Mouse (Mus musculus) cortical plate, adult 2 months (tissue): ENCODE results near the gene Prcp.

Experiments
- CTCF ChIP-seq: fragments of 200-500 bp; IDR thresholded peaks from 2 replicates; pipeline ENCODE4 v1.5.1; 2011; ENCODE audit warnings: mild to moderate bottlenecking, control low read depth, low read length; ENCODE audit not compliant: insufficient read depth; ENCODE audit errors: extremely low read depth
- POLR2A ChIP-seq: fragments of 200-500 bp; IDR thresholded peaks from 2 replicates; pipeline ENCODE4 v1.6.1; 2011; ENCODE audit warnings: mild to moderate bottlenecking, low read length, control low read depth; ENCODE audit not compliant: insufficient read depth; ENCODE audit errors: extremely low read depth

DNA sequence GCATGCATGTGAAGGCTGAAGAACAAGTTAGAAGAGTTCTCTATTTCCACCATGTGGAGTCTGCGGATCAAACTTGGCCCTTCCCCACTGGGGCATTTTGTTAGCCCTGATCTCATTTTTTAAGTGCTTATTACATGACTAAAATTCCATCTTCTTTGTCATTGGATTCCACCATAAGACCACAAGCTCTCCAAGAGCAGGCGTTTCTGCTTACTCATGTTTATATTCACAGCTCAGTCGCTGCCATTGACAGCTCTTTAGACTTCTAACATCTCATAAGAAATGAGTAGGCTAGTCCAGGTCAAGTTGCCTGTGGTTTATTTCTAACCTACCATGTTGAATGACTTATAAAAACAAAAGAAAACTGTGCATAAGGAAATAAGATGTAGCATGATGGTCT, 48.0 kb upstream of the Prcp start:
- TF ChIP-seq CTCF (no peak), POLR2A (no peak)
